Comparison of ENCODE assay signal across 8 mouse cellular contexts in the genomic region with DNA sequence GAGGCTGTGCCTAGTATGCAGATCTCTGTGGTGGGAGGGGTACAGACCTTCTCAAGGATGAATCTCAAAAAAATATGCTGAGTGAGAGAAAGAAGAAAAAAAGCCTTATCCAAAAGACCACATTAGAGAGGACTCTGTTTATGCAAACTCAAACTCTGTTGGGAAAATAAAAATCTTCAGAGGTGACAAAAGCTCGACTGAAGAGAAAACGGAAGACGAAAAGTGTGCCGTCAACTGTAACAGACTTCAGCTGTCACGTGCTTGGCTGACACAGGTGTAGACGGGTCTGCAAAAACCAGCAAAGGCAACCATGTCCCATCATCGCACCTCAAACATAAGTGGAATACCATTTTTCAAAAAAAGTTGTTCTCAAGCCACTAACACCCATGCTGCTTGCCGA. TPM values are rescaled to one million over a fixed set of nuclear protein-coding genes. Genes with fewer than 3 reads are reported as not detected.
DNase-seq lines count a peak whose midpoint lies in the region; ATAC-seq and TF ChIP-seq lines count a peak whose summit lies in the region.

No protein-coding gene starts in this region.

- no peaks in the 10 kb centered on the region for H3K36me3 ChIP-seq in heart, embryonic 11.5 days (ENCODE audit: control insufficient read depth, insufficient read depth, low read length)
- H3K36me3 ChIP-seq in E14TG2a.4 (ENCODE audit: insufficient read depth, low read length), result peaks cover 25% of the 10 kb centered on the region; the same call in 1 of the 2 replicates
- H3K36me3 ChIP-seq in hindbrain, embryonic 12.5 days, result no peaks in the 10 kb centered on the region
- H3K36me3 ChIP-seq in midbrain, embryonic 16.5 days (ENCODE audit: control insufficient read depth, insufficient read depth, low read length), result no peaks in the 10 kb centered on the region

- TF ChIP-seq CTCF in E14TG2a.4 (conservative IDR thresholded peaks at IDR 0.05; ENCODE audit: low read length), result no peak

- peaks cover 21% of the 10 kb centered on the region for H3K4me1 ChIP-seq in heart, embryonic 11.5 days (ENCODE audit: control insufficient read depth, insufficient read depth, low read length)
- peaks cover 59% of the 10 kb centered on the region for H3K4me1 ChIP-seq in E14TG2a.4 (replicated peaks; ENCODE audit: low read depth, low read length)
- peaks cover 32% of the 10 kb centered on the region for H3K4me1 ChIP-seq in hindbrain, embryonic 12.5 days
- H3K4me1 ChIP-seq in midbrain, embryonic 16.5 days (ENCODE audit: control insufficient read depth, insufficient read depth, low read length), result peaks cover 33% of the 10 kb centered on the region

- DNase-seq in heart, postnatal 14 days, result no peak
- DNase-seq in adrenal gland, adult (ENCODE audit: inconsistent age in 2 of 2, low spot score in 1 of 2), result no peak
- no peak for DNase-seq in right cerebral cortex, postnatal 14 days

- H3K9me3 ChIP-seq in heart, embryonic 11.5 days (replicated peaks; ENCODE audit: control insufficient read depth, low read length), result no peaks in the 10 kb centered on the region
- H3K9me3 ChIP-seq in E14TG2a.4 (ENCODE audit: low read length), result no peaks in the 10 kb centered on the region
- H3K9me3 ChIP-seq in hindbrain, embryonic 12.5 days (replicated peaks), result no peaks in the 10 kb centered on the region
- no peaks in the 10 kb centered on the region for H3K9me3 ChIP-seq in midbrain, embryonic 16.5 days (replicated peaks; ENCODE audit: control insufficient read depth, low read length, poor library complexity, severe bottlenecking)

- 54% methylated on average over 8 of the region's 8 CpGs for WGBS in heart, embryonic 11.5 days (ENCODE audit: insufficient replicate concordance)
- WGBS in hindbrain, embryonic 12.5 days, result 67% methylated on average over 8 of the region's 8 CpGs
- 67% methylated on average over 8 of the region's 8 CpGs for WGBS in midbrain, embryonic 16.5 days

- peak overlapping the region; percentile 98; the same call in 1 of the 2 replicates for H3K9ac ChIP-seq in heart, embryonic 11.5 days (ENCODE audit: low read depth, low read length)
- H3K9ac ChIP-seq in hindbrain, embryonic 12.5 days, result peak overlapping the region; percentile 99
- H3K9ac ChIP-seq in midbrain, embryonic 16.5 days (ENCODE audit: low read depth, low read length), result no peak overlapping the region; the same call in 1 of the 2 replicates

- intact Hi-C loops in heart, postnatal 14 days (cut with DNase I), result no loop called here

- H3K4me2 ChIP-seq in heart, embryonic 11.5 days, result peak overlapping the region; percentile 94
- H3K4me2 ChIP-seq in hindbrain, embryonic 12.5 days (replicated peaks), result peak overlapping the region; percentile 85
- peak overlapping the region; percentile 73 for H3K4me2 ChIP-seq in midbrain, embryonic 16.5 days (ENCODE audit: low read length)

- no peaks in the 10 kb centered on the region for H3K27me3 ChIP-seq in heart, embryonic 11.5 days (ENCODE audit: control insufficient read depth, insufficient read depth, low read length)
- H3K27me3 ChIP-seq in E14TG2a.4 (ENCODE audit: insufficient read depth, low read length), result peaks cover 8% of the 10 kb centered on the region; the same call in 1 of the 2 replicates
- no peaks in the 10 kb centered on the region for H3K27me3 ChIP-seq in hindbrain, embryonic 12.5 days
- H3K27me3 ChIP-seq in midbrain, embryonic 16.5 days (ENCODE audit: control insufficient read depth, insufficient read depth, low read depth, low read length), result no peaks in the 10 kb centered on the region

- peak overlapping the region; percentile 100 for H3K4me3 ChIP-seq in heart, embryonic 11.5 days (ENCODE audit: low read depth, low read length)
- H3K4me3 ChIP-seq in E14TG2a.4 (replicated peaks; ENCODE audit: low read length), result peak overlapping the region; percentile 91
- H3K4me3 ChIP-seq in hindbrain, embryonic 12.5 days, result peak overlapping the region; percentile 95
- peak overlapping the region; percentile 99 for H3K4me3 ChIP-seq in midbrain, embryonic 16.5 days (ENCODE audit: low read depth, low read length)

- no peak for ATAC-seq in heart, embryonic 11.5 days (replicated peaks; ENCODE audit: insufficient number of reproducible peaks, low FRiP score, low TSS enrichment)
- no peak for ATAC-seq in hindbrain, embryonic 12.5 days (ENCODE audit: low FRiP score)
- no peak for ATAC-seq in midbrain, embryonic 16.5 days
- no peak for ATAC-seq in granulocyte monocyte progenitor cell, adult 5-6 weeks (replicated peaks; ENCODE audit: poor library complexity, severe bottlenecking)

- H3K27ac ChIP-seq in heart, embryonic 11.5 days (ENCODE audit: low read depth, low read length), result no peak overlapping the region
- no peak overlapping the region for H3K27ac ChIP-seq in hindbrain, embryonic 12.5 days
- H3K27ac ChIP-seq in midbrain, embryonic 16.5 days (ENCODE audit: low read length), result no peak overlapping the region

RNA-seq across cellular contexts. Expression of gene Ubqln1, which starts 1.7 kb away (rescaled TPM):
- 71.6 and 91.5 TPM in 2 replicates for polyA plus RNA-seq in heart, embryonic 11.5 days (2014; fragmentation: Nextera tagmentation; extraction: Ambion mirVana)
- 10 to 100 TPM; 51.4 to 53.2 TPM for total RNA-seq in heart, postnatal 14 days (2021)
- 161 and 169 TPM in 2 replicates for polyA plus RNA-seq in hindbrain, embryonic 12.5 days (2016; fragmentation: Nextera tagmentation; extraction: Ambion mirVana)
- polyA plus RNA-seq in midbrain, embryonic 16.5 days (2015; fragmentation: Nextera tagmentation; extraction: Ambion mirVana), result 132 and 133 TPM in 2 replicates
- total RNA-seq in granulocyte monocyte progenitor cell, adult 5-6 weeks (2014; fragmentation: Nextera tagmentation), result 49.9 and 50.9 TPM in 2 replicates
- 55.5 and 61.7 TPM in 2 replicates for total RNA-seq in granulocyte monocyte progenitor cell, adult 5-6 weeks (2017)

RNA-seq across cellular contexts. Expression of gene Idnk, which starts 56.4 kb away (rescaled TPM):
- polyA plus RNA-seq in heart, embryonic 11.5 days (2014; fragmentation: Nextera tagmentation; extraction: Ambion mirVana), result 30.7 and 32.5 TPM in 2 replicates
- total RNA-seq in heart, postnatal 14 days (2021), result 10 to 100 TPM; 18.3 to 22.4 TPM
- polyA plus RNA-seq in hindbrain, embryonic 12.5 days (2016; fragmentation: Nextera tagmentation; extraction: Ambion mirVana), result 62.0 and 68.1 TPM in 2 replicates
- 54.3 and 60.7 TPM in 2 replicates for polyA plus RNA-seq in midbrain, embryonic 16.5 days (2015; fragmentation: Nextera tagmentation; extraction: Ambion mirVana)
- 44.7 and 45.9 TPM in 2 replicates for total RNA-seq in granulocyte monocyte progenitor cell, adult 5-6 weeks (2014; fragmentation: Nextera tagmentation)
- total RNA-seq in granulocyte monocyte progenitor cell, adult 5-6 weeks (2017), result 41.6 and 44.6 TPM in 2 replicates
